Mouse (Mus musculus): ENCODE results near the gene Cst12. TPM values are rescaled to one million over a fixed set of nuclear protein-coding genes. Genes with fewer than 3 reads are reported as not detected.

Cst12 gene
- total RNA-seq, 2 experiments from 2014 or later, result not detected

Other genes starting within 250 kb of the Cst12 start
- 1 to 10 TPM; 5.9 to 6.2 TPM for gene Nxt1, start 116.8 kb upstream of the Cst12 start, total RNA-seq (2021)
- gene Gzf1, start 108.3 kb upstream of the Cst12 start, total RNA-seq (2021), result 10 to 100 TPM; 17.4 to 18.1 TPM
- gene Napb, start 56.9 kb upstream of the Cst12 start, total RNA-seq (2021), result 1 to 10 TPM; 4.0 to 5.5 TPM
- not detected for gene Cstl1, start 39.0 kb upstream of the Cst12 start, total RNA-seq (2021)
- not detected for gene Cst11, start 17.9 kb upstream of the Cst12 start, total RNA-seq (2021)
- not detected for gene 8030411F24Rik, start 7.4 kb upstream of the Cst12 start, total RNA-seq (2021)
- not detected for gene Cst8, start 9.4 kb downstream of the Cst12 start, total RNA-seq (2021)
- not detected for gene Cst13, start 30.7 kb downstream of the Cst12 start, total RNA-seq (2021)
- gene Cst9, start 45.8 kb downstream of the Cst12 start, total RNA-seq (2021), result not detected
- 1 to 10 TPM in 1 of 2 experiments, under 1 TPM in 1; 0.66 to 1.5 TPM for gene 9230104L09Rik, start 75.7 kb downstream of the Cst12 start, total RNA-seq (2021)
- 100 to 1,000 TPM; 479 to 583 TPM for gene Cst3, start 86.3 kb downstream of the Cst12 start, total RNA-seq (2021)
- not detected for gene Gm1330, start 213.9 kb downstream of the Cst12 start, total RNA-seq (2021)
- not detected for gene Gm10750, start 227.9 kb downstream of the Cst12 start, total RNA-seq (2021)

Measured in gastrocnemius, postnatal 36 days (tissue).